Mouse (Mus musculus): ENCODE data around the gene Apol10a.
"Not testable (repeated sequence)": the region's sequence is repeated elsewhere in the genome, so short reads cannot be mapped to it uniquely, and the experiment has no call there.

Gene Apol10a

DNA sequence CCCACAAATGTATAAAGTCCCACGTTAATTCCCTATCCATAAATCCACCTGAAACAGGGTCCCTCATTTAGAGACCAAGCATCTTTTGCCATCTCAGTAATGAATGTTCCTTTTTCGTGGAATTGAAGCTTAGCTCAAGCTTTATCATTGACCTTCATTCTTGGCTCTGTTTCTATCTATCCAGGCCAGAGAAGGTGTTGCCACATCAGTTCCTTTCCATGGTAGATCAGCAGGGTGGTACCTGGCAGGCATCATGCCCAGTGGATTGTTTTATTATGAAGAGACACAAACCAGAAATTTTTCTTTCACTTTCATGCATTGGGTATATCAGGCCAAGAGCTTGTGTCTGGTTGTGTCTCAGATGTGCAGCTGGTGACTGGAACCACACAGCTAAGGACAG is at the start of gene Apol10a:
Apol10a (plus strand) TSS at position 355 of the 400 bp plus-strand sequence.
- DNase-seq = not testable (repeated sequence)

DNA sequence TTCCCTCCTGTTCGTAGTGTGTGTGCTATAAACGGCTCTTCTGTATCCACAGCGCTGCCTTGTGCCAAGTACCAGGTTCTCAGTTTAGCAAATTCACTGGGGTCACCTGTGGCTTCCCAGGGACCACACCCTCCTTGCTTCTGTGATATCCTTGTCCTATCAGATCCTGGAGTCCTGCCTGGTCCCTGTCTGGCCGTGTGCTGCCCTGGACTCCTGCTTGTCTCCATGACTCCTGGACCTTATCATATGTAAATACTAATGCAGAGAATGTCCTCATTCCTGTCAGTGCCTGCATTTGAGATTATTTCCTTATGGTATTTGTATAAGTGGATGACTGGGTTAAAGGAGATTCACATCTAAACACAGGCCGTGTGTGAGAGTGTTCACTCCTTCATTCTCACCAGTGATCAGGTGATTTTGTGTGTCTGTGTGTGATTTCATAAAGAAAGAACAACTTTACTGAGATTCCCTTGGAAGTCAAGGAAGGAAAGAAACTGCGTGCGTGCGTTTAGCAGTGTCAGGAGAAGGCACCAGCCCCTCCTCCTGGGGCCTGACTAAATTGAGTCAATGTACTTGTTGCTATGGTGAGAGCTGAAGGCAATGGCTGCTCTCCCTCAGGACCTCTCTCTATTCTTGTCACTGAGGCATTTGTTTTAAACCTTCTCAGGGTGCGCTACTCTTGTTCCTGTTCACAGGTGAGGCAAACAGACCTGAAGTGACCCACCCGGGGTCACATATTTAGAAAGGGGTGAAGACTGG is 48.0 kb upstream of the Apol10a start:
- DNase-seq = not testable (repeated sequence)

DNA sequence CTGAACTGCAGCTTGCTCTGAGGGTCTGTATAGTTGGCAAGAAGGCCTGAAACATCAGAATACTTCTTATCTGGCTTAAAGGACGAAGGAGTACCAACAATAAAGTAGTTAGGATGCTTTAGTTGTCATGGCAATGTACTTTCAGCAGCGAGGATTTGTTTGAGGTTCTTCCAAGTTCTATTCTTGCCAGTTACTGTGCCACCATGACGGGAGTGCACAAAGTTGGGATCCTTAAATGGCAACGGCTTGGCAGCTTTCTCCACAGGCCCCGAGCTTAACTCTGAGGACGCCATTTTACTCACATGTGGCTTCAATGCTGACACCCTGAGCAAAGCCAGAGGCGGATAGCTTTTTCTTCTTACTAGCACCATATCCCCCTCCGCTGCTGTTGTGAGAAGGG is 32.1 kb upstream of the Apol10a start:
- DNase-seq = not testable (repeated sequence)

DNA sequence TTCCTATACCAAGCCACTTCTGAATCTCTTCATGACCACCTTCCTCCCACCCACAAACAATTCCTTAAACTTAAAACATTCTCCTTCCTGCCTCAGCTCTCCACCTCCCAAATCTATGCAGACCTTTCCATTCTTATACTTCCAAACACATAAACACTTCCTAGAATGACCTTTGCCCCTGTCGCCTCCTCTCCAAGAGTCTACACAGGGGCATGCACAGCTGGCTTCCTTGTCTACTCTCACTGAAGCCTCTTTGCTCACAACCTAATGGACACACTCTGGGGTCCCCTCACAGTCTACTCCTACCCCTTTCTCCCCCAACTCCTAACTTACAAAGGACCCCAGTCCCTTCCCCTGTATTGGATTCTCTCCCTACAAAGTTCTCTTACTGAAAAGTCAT is 31.2 kb upstream of the Apol10a start:
- DNase-seq = not testable (repeated sequence)

DNA sequence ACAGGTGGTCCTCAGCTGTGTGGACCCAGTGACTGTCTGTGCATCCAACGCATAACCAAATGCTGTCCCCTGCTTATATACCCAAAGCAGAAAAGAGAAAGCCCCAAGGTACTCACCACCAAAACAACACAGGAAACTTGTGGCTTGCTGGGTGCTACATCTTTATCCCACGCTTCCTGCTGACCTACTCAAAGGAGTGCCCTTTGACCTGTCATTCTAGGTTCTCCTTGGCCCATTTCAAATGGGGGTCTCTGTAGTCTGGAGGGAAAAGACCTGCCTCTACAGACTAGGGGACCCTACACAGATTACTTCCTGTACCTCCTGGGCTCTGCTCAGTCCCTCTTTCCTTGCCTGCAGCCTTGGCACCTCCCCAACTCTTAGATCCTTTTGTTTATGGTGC is 29.5 kb upstream of the Apol10a start, which contains the start of gene Apol7b:
Apol7b (minus strand) TSS at position 101 of the 400 bp plus-strand sequence.
- DNase-seq = not testable (repeated sequence)

DNA sequence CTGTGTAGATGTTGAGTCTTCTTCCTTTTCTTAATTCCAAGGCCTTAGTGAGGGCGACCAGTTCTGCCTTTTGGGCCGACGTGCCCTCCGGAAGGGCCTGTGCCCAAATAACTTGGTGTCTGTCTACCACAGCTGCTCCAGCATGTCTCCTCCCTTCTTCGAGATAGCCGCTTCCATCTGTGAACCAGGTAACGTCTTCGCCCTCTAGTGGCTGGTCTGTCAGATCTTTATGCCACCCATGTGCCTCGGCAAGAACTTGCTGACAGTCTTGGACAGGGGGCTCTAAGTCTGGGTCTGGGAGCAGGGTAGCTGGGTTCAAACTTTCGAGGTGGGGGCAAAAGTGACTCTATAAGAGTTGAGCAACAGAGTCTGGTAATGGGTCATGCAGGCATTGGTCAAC is 26.9 kb upstream of the Apol10a start:
- peak in 1 of 2 experiments; percentile 4 for DNase-seq

DNA sequence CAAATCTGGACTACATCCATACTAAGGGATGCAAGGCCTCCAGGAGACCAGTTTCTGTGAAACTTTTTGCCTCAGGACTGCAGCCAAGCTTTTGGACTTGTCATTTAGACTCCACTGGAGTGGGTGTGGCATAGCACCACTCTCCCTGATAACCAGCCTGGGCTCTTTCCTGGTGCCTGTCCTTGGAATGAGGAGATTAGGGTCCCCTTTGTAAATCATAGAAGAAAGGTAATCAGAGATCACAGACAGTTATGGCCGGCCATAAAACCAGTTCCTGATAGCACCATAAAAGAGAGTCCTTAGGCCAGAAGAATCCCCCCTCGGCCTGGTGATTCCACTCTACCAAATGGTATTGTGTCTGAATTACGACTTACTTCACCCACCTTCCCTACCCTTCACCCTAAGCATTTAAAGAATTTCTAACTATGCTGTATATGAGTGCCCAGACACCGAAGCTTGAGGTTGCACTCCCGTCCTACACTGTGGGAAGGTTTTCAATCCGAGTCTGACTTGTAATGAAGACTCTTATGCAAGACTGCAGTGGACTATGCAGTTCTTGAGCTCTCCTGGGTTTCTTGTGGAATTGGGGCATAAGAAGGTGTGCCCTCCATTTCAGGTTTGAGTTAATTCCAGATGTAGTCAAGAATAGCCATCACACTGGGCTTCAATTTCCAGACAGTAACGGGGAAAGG is 2.0 kb upstream of the Apol10a start:
- DNase-seq = not testable (repeated sequence)

DNA sequence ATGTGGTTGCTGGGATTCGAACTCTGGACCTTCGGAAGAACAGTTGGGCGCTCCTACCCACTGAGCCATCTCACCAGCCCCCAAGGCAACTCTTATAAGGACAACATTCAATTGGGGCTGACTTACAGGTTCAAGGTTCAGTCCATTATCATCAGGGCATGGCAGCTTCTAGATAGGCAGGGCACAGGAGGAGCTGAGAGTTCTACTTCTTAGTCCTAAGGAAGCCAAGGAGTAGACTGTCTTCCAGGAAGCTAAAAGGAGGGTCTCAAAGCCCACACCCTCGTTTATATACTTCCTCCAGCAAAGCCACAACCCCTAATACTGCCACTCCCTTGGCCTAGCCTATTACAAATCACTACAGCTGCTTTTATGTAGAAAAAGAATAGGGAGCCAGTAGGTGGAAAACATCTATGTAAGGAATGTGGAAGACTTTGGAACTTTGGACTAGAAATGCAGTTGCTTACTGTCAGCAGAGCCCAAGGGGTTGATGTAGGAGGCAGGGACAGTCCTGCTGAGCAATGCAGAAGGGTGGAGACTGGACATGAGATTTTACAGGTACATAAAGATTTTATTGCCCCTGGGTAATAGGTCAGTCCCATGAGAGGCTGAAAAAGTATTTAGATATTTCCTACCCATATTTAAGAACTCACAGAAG is 5.4 kb downstream of the Apol10a start:
- peak in 1 of 2 experiments; percentile 57 for DNase-seq

DNA sequence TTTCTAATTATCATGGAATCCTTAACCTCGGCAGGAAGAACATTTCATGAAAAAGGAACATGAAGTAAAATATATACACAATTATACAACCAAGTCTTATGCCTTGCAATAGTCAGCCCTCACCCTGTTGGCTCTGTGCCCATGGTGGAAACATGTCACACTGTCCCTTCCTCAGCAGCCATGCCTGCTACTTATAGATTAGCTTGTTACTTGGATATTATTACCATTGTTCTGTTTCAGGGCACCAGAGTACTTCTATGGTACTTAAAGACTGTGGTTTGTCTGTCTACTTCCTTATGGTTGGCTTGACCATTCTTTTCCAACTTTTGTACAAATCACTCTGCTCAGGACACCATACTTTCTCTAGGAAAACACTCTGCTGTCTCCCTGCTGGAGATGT is 16.3 kb downstream of the Apol10a start:
- DNase-seq = not testable (repeated sequence)

DNA sequence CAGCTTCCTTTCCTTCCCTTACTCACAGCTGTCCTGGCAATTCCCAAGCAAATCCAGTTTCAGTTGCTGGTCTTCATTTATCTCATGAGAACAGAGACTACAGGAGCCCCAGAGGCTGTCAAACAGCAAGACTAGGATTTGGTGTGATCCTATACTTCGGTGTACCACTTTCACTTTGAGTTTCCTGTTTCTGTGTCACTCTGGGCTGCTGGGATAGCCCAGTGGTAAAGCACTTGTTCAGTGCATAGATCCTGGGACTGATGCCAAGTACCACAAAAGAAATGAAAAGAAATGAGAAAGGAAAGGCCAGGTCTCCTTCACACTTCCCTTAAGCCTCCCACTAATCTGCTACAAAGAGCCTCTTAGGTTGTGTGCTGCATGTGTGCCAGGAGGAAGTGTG is 17.8 kb downstream of the Apol10a start:
- DNase-seq = not testable (repeated sequence)

DNA sequence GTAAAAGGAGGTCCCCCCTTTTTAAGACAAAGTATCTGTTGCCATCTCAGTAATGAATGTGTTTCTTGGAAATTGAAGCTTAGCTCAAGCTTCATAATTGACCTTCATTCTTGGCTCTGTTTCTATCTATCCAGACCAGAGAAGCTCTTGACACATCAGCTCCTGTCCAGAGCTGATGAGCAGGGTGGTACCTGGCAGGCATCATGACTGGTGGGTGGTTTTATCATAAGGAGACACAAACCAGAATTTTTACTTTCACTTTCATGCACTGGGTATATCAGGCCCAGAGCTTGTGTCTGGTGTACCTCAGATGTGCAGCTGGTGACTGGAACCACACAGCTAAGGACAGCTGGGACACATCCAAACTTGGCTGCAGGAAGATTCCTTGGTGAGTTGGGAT is 31.1 kb downstream of the Apol10a start, which contains the start of gene Apol11a:
Apol11a (plus strand) TSS at position 306 of the 400 bp plus-strand sequence.
- DNase-seq = not testable (repeated sequence)

DNA sequence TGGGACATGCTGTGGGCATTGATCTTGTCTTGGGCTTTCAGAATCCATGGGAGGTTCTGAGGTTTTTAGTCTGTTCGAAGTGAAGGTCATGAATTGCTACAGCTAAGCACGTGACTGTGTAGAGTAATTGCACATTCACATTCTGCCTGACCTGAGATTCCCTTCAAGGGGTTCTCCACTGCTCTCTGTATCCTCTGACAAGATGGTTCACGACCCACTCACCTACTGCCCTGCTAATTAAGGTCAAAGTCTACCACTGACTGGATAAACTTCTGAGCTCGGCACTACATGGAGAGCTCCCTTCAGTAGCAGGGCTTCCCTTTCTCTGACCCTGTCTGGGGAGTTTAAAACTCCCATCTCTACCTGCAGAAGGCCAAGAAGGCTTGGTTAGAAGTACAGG is 43.7 kb downstream of the Apol10a start:
- not testable (repeated sequence) for DNase-seq

DNA sequence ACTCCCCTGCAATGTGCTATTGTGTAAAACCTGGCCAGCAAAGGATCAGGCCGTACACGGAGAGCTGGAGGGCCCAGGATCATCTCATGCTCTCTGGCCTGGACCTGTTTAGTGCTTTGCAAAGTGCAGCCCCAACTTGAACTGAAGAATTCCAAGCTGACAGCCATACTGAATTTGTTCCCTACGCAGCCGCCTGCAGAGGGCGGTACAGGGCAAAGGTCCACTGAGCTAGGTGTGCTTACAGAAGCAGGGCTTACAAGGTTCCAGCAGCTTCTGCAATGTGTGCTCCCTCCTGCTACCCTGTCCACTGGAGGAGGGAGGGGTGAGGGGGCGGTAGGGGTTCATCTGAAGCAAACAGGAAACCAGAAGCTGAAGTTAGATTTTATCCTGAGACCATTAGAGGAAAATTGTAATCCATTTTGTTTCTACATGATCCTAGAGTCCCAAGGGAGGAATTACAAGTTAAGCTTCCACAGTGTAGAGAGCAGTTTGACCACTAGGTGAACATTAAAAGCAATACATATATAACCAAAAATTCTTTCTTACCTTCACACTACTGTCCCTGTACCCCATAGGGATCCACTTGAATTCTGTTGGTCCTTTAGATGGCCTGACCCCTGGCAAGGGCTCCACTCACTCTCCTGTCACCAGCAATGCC is 46.5 kb downstream of the Apol10a start:
- peak; percentile 61 to 80 for DNase-seq

DNA sequence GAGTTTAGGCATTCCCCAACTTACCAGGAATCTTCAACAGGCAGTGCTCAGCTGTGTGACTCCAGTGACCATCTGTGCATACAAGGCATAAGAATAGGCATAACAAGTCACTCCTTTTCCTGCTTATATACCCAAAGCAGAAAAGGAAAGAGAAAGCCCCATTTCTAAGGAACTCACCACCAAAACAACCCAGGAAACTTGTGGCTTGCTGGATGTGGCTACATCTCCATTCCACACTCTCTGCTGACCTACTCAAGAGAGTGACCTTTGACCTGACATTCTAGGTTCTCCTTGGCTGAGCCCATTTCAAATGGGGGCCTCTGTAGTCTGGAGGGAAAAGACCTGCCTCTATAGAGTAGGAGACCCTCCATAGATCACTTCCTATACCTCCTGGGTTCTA is 56.4 kb downstream of the Apol10a start, which contains the start of gene Apol7c:
Apol7c (minus strand) TSS at position 101 of the 400 bp plus-strand sequence.
- no peak for DNase-seq

DNA sequence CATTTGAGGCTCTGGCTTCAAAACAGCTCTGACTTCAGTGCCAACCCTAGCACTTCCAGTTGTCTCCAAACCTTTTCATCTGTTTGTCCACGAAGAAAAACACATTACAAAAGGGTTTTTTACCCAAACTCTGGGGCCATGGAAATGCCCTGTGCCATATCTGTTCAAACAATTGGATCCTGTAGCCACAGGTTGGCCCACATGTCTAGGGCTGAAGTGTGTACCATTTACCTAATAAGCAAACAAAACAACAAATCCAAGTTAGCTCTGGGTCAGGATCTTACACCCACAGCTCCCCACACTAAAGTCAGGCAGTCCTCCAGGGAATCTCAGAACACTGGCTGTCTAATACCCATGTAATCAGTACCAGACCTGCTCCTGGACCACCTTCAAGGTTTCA is 62.4 kb downstream of the Apol10a start:
- DNase-seq = not testable (repeated sequence)
